Mouse (Mus musculus): ENCODE data around the gene Cln6.

GRCm38 (mm10) chr9:62857719-62858261 lies 19.2 kb downstream of the Cln6 start, which contains the start of gene Calml4:
- TF ChIP-seq CTCF (IDR thresholded peaks at IDR 0.05; ENCODE audit: borderline replicate concordance, insufficient read depth, low read length) = no peak
- no peak for TF ChIP-seq POLR2A (IDR thresholded peaks at IDR 0.05; ENCODE audit: low read depth, low read length)
